Mouse (Mus musculus) embryonic stem cell, embryonic (primary cell): ENCODE data around the gene Cep57l1.

Experiments
- CTCF ChIA-PET, 4 experiments: fragments of 300-600 bp in 2 of 4; fragments of 350-600 bp in 2 of 4; sonication (Branson Sonifier 250); formaldehyde crosslinking; loops; one replicate each; lab custom pipeline; 2022; ENCODE audit warnings: inconsistent platforms in 2 of 4; lab: Charles Lee
- POLR2A ChIA-PET, 4 experiments: fragments of 300-600 bp in 2 of 4; fragments of 350-600 bp in 2 of 4; sonication (Branson Sonifier 250); formaldehyde crosslinking; loops; one replicate each; lab custom pipeline; 2022; ENCODE audit warnings: antibody characterized with exemption in 4 of 4, inconsistent platforms in 1 of 4; lab: Charles Lee

Gene Cep57l1

DNA sequence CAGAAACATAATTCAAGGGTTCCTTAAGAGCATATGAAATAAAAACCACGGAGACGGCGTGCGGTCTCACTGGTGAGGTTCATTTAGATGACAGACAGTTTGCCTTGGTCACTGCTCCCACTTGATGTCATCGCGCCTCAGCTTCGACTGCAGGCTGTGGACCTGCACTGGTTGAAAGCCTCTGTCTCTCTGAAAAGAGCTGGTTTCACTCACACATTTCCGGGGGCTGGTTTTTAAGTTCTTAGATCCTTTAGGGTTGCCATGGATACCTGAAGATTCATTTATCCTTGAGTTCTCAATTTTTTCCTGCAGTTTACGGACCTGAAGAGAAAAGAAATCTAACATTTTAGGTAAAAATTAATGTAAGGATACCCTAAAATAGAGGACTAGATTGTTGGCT lies 90.1 kb downstream of the Cep57l1 start:
- ChIA-PET POLR2A (no interaction called here), CTCF (no interaction called here)

DNA sequence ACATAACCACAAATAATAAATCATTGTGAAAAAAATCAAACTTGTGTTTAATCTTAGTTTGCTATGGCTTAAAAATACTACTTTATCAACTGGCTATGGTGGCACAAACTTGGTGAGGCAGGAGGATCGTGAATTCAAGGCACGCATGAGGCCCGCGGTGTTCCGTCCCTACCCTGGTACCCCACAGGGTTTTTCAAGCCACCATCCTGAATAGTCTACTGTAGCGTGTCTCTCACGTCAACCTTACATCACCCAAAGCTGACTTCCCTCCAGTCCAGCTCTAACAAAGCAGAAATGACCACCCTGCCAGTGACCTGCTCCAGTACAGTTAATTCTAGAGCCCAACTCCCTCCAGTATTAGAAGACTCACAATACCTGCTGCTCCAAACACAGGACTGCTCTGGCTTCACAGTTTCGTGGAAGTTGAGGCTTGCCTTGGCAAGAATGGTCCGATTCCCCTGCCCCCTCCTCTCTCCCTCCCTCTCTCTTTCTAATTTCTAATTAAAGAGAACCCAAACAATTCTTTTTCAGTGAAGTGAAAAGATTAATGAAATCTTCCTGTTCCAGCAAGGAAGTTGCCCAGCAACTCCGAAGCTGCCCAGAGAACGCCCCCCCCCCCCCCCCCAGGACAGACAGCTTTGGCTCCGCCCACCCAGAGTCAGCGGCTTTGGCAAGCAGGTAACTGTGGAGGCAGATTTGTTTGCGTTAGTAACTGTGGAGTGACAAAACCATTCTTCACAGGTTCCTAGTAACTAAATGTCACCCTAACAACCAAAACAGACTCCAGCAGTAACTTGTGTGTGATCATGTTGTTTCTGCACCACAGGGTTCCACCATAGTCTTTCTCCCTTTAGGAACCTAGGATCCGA lies 93.4 kb downstream of the Cep57l1 start, which contains the start of gene Ccdc162:
Gene Ccdc162 (minus strand): TSS at position 606 of the 869 bp plus-strand sequence.
- ChIA-PET POLR2A (interaction anchor here in 3 of 4 experiments (0.7 to 1.8 kb wide), 6 partner anchors 9 to 286 kb away, joined by 3 to 6 read pairs (median 3); partner anchors contain the start of gene Cd164 (in 1 of the 3)), CTCF (interaction anchor here in 2 of 4 experiments (0.6 to 1.9 kb wide), 3 partner anchors 26 to 421 kb away, joined by 3 to 14 read pairs (median 7); no protein-coding TSS in a partner anchor)

DNA sequence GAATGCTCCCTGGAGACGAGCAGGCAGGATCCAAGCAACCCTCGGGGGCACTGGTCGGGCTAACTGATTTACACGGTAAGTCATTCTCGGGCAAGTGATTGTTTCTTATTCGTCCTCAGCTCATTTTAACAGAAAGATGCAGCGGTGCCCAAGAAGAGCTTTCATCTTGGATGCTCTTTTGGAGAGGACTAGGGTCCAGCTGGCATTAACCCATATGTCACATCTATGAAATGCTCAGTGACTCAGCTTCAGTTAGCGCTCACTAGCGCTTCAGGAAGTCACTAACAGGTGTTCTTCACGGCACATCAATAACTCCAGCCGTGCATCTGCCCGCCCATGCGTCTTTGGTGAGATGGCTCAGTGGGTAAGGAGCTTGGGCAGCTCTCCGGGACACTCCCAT lies 94.1 kb downstream of the Cep57l1 start:
- POLR2A ChIA-PET = interaction anchor here in 2 of 4 experiments (1.0 to 1.8 kb wide), 6 partner anchors 9 to 197 kb away, joined by 3 to 6 read pairs (median 3); partner anchors contain the start of gene Cd164 (in 1 of the 2)
- CTCF ChIA-PET = interaction anchor here (0.6 to 1.9 kb wide), 6 partner anchors 25 to 1521 kb away, joined by 3 to 14 read pairs (median 4); no protein-coding TSS in a partner anchor

DNA sequence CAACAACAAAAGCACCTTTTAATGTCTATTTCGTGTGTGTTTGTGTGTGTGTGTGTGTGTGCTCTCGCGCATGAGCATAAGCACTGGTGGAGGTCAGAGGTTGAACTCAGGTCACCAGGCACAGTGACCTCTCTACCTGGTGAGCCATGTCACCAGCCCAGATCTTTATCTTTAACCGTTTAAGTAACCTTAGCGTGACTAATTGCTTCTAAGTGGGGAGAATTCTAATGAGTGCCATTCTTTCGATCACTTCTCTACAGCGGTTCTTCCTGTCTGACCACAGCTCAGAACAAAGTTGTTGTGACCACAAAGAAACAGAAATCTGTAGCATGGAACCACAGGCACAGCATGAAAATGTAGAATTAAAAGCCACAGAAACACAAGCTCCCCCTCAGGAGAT lies 98.2 kb downstream of the Cep57l1 start:
- CTCF ChIA-PET = interaction anchor here in 1 of 4 experiments (0.7 kb wide), 1 partner anchor 25 kb away, joined by 3 read pairs; no protein-coding TSS in a partner anchor
- POLR2A ChIA-PET = interaction anchor here in 1 of 4 experiments (0.7 kb wide), 1 partner anchor 466 kb away, joined by 3 read pairs; no protein-coding TSS in a partner anchor

DNA sequence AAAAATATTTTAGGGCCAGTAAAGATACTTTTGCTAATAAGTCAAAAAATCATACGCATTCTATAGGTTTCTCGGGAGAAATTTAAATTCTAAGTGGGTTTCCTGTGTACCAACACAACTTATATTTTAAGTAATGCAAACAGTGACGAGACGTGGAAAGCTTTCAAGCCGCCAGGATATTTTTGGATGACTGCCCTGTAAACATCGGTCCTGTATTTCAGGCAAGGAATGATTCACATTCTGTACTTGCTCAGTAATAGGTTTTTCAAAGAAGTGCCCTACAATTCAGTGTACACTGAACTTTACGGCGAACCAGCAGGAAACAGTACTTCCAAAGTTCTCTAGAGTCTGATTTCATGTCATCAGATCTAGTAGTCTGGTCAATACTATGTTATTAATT lies 98.9 kb downstream of the Cep57l1 start:
- POLR2A ChIA-PET = interaction anchor here in 2 of 4 experiments (0.7 to 0.9 kb wide), 3 partner anchors 14 to 466 kb away, joined by 3 to 5 read pairs (median 4); no protein-coding TSS in a partner anchor
- CTCF ChIA-PET = interaction anchor here in 1 of 4 experiments (0.7 kb wide), 1 partner anchor 372 kb away, joined by 5 read pairs; no protein-coding TSS in a partner anchor

DNA sequence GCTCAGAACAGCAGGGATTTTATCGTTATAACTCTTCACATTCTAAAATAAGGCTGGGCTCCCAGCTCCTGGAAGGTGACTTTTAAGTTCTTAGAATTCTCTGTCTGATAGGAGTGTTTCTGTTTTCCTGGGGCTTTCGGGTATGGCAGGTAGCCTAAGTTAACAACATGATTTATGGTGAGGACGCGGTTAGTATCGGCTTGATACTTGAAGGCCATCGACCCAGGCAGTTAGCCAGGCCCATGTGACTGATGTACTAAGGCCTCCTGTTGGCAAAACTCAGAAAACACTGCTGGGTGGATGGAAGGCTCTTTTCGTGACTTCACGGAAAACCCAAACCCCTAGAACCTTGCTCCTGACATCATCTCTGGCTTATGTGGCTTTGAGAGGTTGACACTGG lies 100.3 kb downstream of the Cep57l1 start:
- ChIA-PET POLR2A (no interaction called here), CTCF (no interaction called here)

DNA sequence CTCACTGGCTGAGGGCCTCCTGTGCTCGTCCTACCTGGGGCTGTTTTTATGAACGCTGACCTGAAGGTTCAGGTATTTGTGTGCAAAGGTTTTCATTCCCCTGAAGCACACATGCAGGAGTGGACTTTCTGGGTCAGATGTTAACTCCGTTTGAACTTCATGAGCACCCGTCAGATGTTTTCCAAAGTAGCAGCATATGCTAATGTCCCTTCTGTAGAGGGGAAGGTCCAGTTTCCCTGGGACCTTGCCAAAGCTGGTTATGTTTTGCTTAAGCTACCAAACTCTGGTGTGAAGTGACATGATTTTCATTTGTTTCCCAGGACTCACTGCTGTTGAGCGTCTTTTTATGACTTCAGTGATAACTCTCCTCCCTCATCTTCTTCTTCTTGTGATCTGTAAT lies 110.0 kb downstream of the Cep57l1 start:
- ChIA-PET POLR2A (no interaction called here), CTCF (no interaction called here)

DNA sequence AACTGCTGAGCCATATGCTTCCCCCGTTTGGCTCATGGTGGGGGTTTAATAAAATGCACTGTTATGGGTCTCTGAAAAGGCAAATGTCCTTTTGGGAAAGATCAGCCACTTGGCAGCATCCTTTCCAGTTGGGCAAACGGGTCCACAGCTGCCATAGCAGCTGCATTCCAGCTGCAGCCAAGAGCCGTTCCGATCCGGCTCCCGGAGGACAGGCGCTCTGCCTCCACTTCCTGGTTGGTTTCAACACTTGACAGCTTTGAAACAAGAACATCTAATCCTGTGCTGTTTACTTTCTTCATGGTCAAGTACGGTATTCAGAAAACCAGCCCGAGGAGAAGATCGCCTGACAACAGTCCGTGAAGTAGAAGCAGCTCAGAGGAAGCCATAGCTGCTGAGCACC lies 112.6 kb downstream of the Cep57l1 start:
- POLR2A ChIA-PET = interaction anchor here in 1 of 4 experiments (0.6 to 0.7 kb wide), 2 partner anchors 10 to 11 kb away, joined by 3 read pairs; no protein-coding TSS in a partner anchor
- CTCF ChIA-PET = interaction anchor here in 2 of 4 experiments (0.5 to 1.3 kb wide), 2 partner anchors 15 to 18 kb away, joined by 3 read pairs; no protein-coding TSS in a partner anchor

DNA sequence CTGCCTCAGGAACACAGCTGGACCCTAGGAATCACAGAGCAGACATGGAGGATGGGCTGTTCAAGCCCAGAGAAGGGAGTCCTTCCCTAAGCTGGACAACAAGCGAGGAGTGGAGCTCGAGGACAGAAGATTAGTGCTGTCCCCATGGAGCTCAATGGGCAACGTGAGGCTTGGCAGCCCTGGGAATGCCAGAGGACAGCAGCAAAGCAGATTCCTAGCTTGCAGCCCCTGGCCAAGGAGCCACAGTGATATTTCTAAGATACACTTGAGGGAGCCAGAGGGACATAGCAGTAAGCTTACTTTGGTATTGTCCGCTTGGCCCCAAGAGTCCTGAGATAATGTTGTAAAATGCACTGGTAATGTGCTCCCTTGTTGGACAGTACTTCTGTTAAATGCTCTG lies 118.7 kb downstream of the Cep57l1 start:
- ChIA-PET CTCF (interaction anchor here (0.5 to 3.3 kb wide), 21 partner anchors 8 to 675 kb away, joined by 3 to 21 read pairs (median 5); partner anchors contain the start of genes Ccdc162 (in 1 of the 4) and Cd164 (in 1 of the 4)), POLR2A (interaction anchor here (0.7 to 5.1 kb wide), 8 partner anchors 12 to 172 kb away, joined by 3 to 38 read pairs (median 8); partner anchors contain the start of gene Cd164 (in 3 of the 4))

DNA sequence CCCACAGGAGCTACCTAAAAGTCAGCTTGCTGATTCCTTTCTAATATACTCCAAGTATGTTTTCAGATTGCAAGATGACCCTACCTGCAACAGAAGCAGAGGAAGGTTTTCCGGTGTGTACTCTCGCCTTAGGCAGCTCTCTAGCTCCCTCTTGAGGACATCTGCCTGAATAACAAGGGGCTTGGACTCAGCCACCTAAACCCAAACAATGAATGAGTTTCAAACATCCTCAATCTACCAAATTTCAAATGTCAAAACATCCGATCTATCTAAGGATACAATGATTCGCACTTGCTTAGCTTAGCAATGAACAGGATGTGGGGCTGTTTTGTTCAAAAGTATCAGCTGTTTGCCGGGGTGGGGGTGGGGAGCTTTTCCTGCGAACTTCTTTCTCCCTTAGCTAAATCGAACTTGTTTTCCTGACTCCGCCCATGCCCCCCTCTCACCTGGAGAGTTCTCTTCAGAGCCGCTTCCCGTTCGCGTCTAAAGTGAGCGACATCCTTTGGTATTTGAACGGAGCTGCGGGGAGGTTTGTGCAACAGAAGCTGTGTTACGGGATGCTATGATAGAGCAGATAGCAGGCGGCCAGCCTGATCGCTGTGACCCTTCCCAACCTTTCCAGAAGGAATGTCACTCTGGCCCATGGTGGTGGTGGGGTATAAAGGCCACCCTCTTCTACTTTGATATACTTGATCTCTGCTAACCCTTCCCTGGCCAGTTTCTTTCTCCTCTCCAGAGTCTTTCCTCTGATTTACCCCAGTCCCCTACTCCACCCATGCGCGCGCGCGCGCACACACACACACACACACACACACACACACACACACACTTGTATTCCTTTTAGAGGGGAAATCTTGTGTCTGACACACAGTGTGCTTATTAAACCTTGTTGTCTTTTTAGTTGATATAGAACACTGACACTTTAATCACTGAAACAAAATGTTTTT lies 119.5 kb downstream of the Cep57l1 start:
- POLR2A ChIA-PET = interaction anchor here (0.5 to 5.1 kb wide), 21 partner anchors 10 to 1432 kb away, joined by 3 to 38 read pairs (median 4); partner anchors contain the start of gene Cd164 (in 3 of the 4)
- CTCF ChIA-PET = interaction anchor here (0.5 to 3.3 kb wide), 65 partner anchors 8 to 675 kb away, joined by 3 to 22 read pairs (median 4); partner anchors contain the start of genes Cd164 (in 3 of the 4), Ak9 (in 1 of the 4), Ccdc162 (in 1 of the 4) and Zbtb24 (in 1 of the 4)

DNA sequence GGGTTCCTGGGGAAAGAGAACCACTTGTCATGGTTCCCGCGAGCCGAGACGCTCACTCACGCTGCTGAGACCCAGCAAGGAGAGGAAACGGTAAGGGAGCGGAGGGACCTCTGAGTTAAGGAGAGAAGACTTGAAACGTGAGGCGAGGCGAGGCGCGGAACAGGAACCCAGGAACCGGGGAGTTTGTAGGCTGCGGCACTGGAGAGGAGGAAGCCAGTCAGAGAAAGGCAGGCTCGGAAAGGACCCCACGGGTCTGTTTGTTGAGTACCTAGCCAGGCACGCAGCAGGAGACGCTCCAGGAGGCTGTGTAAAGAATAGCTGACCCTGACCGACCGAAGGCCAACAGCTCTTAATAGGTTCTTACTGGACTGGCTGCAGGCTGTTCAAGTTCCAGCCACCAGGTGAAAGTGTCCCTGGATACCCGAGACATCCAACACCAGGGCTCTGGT lies 125.1 kb downstream of the Cep57l1 start:
- POLR2A ChIA-PET = interaction anchor here in 3 of 4 experiments (0.5 to 1.7 kb wide), 9 partner anchors 165 to 249 kb away, joined by 3 to 14 read pairs (median 4); partner anchors contain the start of genes Cd164 (in 2 of the 3) and Zbtb24 (in 1 of the 3)
- CTCF ChIA-PET = interaction anchor here in 2 of 4 experiments (0.8 to 1.1 kb wide), 4 partner anchors 8 to 179 kb away, joined by 3 to 6 read pairs (median 3); no protein-coding TSS in a partner anchor

DNA sequence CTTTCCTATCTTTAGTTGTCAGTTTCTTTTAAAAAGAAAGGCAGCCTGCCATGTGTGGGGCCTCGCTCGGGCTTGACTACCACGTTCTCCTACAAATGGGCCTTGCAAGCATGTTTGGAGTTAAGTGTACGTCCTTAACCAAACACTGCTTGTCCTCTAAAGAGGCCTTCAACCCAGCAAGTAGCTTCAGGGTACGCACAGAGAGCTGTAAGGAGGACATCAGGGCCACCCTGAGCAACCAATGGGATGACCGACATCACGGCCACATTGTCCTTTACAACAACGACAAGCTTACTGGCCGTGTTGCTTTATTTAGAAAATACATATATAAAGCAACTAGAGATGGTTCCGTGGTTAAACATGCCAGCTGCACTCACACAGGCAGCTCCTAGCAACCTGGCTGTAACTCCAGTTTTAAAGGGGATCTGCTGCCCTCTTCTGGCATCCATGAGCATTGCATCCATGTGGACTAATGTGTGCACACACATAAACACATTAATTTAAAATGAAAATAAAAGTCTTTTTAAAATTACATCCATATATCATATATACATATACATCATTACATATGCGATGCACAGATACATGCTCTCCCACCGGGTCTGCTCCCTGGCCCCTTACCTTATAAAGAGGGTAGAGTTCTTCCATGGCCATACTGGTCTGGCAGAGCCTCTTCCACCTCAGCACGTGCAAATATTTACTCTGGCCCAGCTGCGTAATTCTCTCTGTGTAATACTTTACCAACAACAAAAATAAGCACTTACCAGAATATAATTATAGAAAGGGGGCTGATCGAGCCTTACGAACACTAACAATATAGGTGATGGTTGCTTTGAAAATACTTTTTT lies 126.9 kb downstream of the Cep57l1 start:
- CTCF ChIA-PET = interaction anchor here (0.6 to 1.8 kb wide), 59 partner anchors 8 to 1147 kb away, joined by 3 to 24 read pairs (median 3); partner anchors contain the start of genes Cd164 (in 3 of the 4), Ak9 (in 1 of the 4), Fig4 (in 1 of the 4) and Zbtb24 (in 1 of the 4)
- POLR2A ChIA-PET = interaction anchor here (0.6 to 1.8 kb wide), 13 partner anchors 33 to 196 kb away, joined by 3 to 25 read pairs (median 3); partner anchors contain the start of gene Cd164 (in 4 of the 4)

DNA sequence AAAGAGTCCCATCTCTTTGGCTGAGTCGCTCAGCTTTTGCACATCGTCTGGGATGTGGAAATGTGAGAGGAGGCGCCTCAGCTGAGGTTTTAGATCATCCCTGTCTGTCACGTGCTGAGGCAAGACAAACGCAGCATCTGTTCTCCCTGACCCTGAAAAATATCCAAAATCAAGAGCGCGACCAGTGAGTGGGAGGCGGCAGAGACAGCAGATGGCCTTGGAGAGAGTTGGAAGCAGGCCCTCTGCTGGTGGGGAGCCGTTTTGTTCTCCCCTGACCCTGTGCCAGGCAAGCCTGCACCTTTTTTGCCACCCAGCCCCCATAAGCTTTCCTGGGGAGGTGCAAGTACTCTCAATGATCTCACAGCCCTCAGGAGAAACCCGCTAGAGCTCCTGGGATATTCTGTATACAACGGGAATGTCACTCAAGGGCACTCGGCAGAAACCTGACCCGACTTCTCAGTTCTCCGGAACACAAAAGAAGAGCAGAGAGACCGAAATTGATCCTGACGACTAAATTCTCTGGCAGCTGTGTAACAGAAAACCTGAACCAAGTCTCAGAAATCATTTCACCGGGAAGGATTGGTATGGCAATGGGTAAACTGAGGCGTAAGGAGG lies 130.8 kb downstream of the Cep57l1 start:
- POLR2A ChIA-PET = interaction anchor here (0.6 to 3.6 kb wide), 12 partner anchors 11 to 1040 kb away, joined by 3 to 31 read pairs (median 4); partner anchors contain the start of gene Cd164 (in 2 of the 4)
- CTCF ChIA-PET = interaction anchor here in 3 of 4 experiments (0.5 to 5.3 kb wide), 17 partner anchors 11 to 790 kb away, joined by 3 to 21 read pairs (median 4); partner anchors contain the start of gene Cd164 (in 1 of the 3)

DNA sequence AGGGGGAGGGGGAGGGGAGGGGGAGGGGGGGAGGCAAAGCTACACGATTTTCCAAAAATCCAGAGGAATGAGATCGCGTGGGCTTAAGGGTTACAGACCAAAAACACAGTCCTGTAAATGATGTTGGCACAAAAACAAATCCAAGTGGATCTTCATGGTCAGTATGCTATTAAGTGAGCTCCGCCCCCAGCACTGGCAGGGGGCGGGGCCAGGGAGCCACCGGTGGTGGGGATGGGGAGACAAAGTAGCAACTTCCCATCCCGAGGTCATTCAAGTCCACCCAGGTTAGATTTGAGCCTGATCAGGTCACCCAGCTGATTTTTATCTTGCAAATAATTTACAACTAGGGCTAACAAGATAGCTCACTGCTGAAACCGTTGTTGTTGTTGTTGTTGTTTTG lies 132.3 kb downstream of the Cep57l1 start:
- ChIA-PET POLR2A (interaction anchor here in 3 of 4 experiments (0.6 to 3.1 kb wide), 9 partner anchors 10 to 159 kb away, joined by 3 to 17 read pairs (median 4); partner anchors contain the start of gene Cd164 (in 3 of the 3)), CTCF (interaction anchor here (0.5 to 5.3 kb wide), 9 partner anchors 12 to 242 kb away, joined by 3 to 21 read pairs (median 5); partner anchors contain the start of gene Cd164 (in 1 of the 4))

DNA sequence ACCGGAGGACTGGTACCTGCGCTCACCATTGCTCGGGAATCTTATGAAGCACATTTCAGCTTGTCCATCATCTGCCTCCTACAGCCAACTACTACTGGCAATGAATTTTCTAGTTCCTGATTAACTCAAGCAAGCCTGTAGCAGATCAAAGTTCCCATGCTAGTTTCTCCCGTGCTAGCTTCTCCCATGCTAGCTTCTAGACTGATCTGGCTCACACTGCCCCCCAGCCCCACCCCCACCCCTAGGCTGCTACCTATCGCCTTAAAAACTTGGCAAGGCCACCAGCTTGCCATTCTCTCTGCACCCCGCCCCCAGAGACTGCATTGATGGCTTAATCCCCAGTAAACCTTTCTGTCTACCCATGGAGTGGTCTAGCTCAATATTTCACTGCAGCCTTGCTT lies 133.0 kb downstream of the Cep57l1 start:
- POLR2A ChIA-PET = interaction anchor here in 3 of 4 experiments (0.6 to 3.1 kb wide), 10 partner anchors 11 to 567 kb away, joined by 3 to 17 read pairs (median 4); partner anchors contain the start of gene Cd164 (in 3 of the 3)
- CTCF ChIA-PET = interaction anchor here in 3 of 4 experiments (0.6 to 5.3 kb wide), 9 partner anchors 8 to 169 kb away, joined by 3 to 21 read pairs (median 4); partner anchors contain the start of gene Cd164 (in 1 of the 3)
